Mouse (Mus musculus): ENCODE measurements at regions not wholly inside any gene's neighbourhood (a gene's known extent, or its start where the extent isn't known, plus 50 kb on each side); places are given as distances from the start of the nearest gene placed in this dataset.

DNA sequence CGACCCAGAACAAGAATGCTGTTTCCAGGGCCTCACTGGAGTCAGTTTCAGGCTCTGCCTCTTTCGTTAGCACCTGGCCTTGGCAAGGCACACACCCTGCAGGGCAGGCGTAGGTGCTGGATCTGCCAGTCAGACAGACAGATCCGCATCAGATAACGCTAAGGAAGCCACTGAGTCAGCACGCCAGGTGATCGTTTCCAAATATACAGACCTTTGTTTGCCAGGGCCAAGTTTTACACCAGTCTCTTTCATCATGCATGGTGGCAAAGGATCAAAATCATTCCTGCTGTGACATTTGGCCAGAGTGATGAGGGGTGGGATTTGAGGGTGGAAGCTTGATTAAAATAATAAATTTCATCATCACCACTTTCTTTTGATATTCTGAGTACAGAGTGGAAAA is 411.0 kb downstream of the Ofcc1 start:
- no peak for DNase-seq (ENCODE audit: low spot score)

DNA sequence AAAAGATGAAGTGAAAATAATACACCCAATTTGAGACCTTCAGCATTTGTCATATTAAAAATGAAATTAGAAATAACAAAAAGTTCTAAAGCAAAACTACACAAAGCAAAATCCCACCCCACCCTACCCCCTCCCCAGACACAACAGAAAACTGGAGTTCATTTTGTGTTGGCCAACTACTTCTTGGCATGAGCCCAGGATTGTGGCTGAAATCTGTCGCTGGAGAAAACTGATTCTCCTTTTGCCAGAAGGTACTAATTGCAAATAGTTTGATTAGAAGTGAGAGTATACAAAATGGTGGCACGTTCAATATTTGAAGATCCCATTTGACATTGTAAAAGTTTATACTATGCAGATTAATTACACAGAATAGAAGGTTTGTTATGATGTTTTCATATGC is 426.0 kb downstream of the Ofcc1 start:
- no peak for DNase-seq (ENCODE audit: low spot score)

DNA sequence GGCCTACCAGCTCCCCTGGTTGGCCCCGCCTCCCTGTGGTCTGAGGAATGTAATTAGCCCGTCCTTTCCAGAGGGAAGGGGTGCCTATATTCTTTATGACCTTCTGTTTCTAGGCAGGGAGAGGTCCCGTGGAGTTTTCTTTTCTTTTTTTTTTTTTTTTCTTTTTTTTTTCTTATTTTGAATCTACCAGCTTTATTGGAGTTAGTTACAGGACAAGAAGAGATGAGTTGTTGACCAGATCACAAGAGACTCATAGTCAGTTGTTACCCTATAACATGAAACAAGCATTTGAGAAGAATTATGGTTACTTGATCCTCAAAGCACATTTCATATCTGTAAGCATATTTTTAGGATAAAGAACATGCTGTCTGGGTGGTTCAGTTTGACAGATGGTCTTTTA is 429.8 kb downstream of the Ofcc1 start:
- no peak for DNase-seq (ENCODE audit: low spot score)

DNA sequence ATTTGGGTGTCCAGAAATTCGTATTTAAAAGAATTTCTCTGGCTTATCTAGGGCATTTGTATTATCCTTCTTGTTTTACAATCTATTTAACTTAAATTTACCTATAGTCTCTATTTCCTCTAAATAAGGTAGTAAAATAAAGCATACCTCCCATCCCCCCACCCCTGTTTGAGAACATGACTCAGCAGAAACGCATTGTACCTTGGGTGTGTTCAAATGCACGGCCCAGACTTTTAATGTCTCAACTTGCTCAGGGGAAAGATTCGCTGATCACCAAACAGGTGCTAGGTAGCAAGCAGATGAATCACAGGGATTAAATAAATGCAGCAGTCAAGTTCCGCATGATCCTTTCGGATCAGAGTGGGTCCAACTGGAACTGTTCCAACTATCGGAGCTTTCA is 432.7 kb downstream of the Ofcc1 start:
- DNase-seq (ENCODE audit: low spot score), result no peak

DNA sequence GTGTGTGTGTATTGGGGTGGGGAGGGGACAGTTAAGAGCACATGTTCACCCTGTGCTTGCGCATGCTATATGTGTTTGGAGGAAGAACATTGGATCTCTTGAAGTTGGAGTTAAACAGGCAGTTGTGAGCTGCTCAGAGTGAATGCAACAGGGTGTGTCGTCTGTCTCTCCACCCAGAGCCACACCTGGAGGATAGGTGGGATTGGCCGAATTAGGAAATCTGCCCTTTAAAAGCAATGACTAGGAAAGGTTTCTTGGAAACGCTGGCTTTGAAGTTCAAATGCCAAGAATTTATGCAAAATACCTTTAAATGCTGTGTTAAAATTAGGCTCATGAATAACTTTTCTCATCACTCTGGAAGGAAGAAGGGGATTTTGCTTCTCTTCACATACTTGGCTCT is 436.9 kb downstream of the Ofcc1 start:
- DNase-seq (ENCODE audit: low spot score), result no peak

DNA sequence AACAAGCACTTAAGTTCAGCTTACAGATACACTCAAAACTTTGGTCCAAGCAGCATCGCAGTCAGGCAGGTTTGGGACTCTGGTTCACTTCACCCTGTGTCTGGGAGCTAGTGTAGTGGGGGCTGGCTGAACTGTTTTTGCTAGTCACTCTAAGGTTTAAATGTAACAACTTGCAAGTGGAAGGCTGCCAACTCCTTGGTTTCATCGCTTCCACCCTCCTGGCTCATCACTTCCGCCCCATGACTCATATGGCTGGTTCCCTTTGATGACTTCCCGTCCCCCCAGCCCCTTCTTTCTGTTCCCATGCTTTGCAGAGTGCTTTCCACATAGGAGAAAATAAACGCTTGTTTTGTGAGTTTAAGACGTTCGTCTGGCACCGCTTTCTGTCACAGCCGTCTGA is 438.1 kb downstream of the Ofcc1 start:
- no peak for DNase-seq (ENCODE audit: low spot score)

DNA sequence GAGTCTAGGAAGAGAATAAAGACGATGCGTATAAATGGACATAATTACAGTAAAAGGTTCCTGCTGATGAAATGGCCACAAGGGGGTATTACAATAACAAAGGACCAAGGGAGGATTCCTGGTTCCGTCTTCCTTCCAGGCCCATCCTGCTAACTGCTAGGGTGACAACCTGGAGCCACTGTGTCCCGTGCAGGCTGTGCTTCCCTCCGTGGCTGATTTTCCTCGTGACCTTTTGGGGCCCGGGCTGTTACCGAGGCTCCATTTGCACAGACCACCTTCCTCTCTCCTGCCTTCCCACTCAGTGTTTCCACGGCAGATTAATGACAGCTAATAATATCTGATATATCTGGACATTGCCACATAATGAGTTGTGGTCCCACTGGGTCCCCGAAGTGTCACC is 453.5 kb downstream of the Ofcc1 start:
- no peak for DNase-seq (ENCODE audit: low spot score)

DNA sequence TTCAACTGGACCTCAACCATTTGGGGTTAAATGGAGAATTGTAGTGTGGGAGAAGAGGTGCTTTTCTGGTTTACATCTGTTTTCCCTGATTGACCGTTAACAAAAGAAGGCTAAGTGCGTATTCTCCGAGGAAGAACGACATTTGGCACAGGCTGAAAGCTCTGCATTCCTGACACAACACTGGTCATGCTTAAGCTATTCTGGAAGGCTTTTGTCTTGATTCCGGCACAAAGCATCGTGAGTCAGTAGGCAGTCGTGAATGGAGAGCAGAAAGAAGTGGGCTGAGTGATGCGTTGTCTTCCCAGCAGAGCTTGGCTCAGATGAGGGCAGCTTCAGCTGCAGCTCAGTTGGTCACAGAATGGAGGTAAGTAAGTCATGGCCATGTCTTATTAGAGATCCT is 457.0 kb downstream of the Ofcc1 start:
- DNase-seq (ENCODE audit: low spot score), result no peak

DNA sequence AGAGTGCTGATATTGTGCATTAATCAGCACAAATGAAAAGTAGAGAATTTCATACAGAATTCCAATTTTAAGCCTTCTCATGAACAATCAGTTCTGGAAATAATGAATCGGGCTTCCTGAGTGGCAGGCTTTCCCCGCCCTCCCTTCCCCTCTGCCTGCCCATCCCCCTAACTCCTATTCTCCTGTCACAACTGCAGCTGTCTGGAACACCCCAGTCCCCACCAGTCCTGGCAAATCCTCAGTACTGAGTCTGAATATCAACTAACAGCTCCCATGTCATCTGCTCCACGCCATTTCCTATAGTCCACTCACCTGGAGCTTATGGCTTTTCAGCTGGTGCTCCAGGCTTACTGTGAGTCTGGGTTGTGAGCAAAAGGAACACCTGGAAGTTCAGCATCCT is 457.9 kb downstream of the Ofcc1 start:
- DNase-seq (ENCODE audit: low spot score), result no peak

DNA sequence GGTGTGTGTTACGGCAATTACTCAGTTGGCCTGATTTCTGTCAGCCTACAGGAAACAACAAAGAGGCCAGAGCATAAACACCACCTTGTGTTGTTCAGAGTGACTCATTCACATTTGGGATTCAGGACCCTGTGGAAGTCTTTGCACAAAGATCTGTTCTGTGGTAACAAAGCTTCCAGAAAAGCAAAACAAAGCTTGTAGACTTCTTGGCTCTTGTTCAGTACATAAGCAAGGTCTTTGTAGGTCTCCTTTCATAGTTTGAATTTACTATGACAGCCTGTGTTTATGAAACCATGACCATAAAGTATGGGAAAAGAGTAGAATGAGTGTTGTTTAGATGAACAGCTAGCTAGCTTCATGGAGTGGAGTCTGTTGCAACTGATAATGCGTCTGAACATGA is 461.9 kb downstream of the Ofcc1 start:
- DNase-seq (ENCODE audit: low spot score), result no peak

DNA sequence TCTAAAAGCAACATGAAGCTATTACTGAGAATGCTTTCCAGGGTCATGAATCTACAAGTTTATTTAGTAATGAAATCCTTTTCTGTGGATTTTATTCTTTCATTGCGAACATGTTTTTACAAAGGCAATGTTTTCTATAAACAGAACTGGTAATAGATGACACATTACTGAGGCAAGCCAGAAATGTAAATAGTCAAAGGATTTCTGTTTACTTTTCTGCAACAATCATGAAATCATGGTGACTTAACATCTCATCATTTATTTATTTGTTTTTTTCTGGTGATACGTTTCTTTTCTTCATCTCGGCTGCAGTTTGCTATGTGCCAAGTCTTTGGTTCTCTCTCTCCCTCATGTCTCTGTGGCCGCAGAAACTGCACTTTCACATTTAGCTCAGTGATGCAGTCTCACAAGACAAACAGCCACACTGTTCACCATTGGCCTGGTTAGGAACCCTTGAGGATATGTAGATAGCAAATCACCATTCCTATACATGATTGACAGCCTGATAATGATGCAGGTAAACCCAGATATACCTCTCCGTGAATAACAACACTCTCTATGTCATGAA is 462.8 kb downstream of the Ofcc1 start:
- no peak for DNase-seq (ENCODE audit: low spot score)

DNA sequence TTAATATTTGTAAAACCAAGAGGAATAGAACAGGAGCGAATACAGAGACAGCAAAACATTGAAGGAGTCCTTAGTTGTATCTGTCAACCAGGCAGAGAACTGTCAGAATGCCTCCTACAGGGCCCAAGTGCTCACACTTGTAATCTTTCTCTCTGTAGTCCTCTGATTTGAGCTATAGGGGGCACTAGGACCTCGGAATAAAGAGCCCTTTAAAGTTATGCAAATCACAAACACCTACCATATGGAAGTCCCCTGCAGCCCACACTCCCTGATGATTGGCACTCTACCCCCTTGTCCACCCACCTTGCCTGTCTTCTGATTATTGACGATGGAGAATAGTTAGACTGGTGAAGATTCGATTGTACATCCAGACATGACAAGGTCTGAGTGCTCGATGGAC is 467.1 kb downstream of the Ofcc1 start:
- no peak for DNase-seq (ENCODE audit: low spot score)

DNA sequence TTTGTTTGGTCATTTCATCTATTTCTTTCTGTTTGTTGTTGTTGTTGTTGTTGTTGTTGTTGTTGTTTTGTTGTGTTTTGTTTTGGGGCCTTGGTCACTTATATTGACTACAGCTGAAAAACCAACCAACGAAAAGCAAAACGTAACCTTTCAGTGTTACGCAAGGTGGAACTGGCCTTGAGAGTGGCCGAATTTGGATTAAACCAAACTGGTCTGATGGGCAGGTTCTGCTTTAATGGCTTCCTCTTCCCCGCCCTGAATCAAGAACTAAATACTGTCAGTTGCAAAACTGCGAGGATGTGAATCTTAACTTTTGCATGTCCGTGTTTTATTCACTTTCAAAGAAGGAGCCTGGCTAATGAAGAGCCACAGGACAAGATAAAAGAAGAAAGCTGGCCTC is 480.2 kb downstream of the Ofcc1 start:
- no peak for DNase-seq (ENCODE audit: low spot score)

DNA sequence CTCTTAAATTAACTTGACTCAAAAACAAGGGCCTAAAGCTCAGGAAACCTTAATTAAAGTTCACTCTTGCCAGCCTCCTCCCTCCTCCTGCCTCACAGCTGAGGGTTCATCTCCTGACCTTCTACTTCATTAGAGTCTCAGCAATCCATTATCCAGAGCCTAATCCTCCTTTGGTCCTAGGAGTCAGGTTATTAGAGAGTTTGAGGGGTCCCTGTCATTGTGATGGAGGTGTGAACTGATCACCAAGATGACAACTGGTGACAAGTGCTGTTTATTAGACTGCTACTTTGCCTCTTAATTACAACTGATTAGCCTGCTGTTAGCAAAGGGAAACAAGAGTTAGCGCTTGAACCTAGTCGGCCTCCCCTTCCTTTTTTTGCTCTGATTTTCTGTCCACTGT is 481.1 kb downstream of the Ofcc1 start:
- no peak for DNase-seq (ENCODE audit: low spot score)

DNA sequence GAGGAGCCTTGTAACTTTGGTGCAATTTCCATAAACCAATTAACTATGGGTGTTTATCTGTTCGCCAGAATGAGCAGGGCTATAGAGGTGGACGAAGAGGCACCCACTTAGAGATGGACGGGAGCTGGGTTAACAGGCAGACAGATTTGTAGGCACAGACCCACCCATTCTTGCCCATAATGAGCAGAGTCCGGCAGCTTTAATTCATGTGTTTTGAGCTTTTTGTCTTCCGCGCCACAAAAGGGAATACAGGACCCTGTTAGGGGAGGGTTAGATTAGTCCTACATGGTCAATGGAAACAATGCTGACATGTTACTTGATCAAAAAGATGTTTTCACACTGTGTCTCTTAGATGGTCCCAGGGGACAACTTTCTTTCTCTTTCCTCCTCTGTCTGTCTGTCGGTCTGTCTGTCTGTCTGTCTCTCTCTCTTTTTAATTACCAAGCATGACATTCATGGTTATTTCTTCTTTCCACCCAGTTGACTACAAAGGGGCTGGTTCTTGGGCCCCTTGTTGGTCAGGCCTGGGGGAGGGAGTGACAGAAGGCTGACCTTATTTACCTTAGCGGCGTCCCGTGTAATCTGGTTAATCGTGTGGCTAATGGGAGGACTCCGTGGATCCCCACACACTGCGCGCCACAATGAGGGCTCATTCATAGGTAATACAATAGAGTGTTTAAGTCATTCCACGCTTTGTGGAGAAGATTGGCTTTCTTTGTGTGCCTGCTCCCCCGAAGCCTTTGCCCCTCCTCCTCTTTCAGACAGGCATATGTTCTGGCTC is 483.7 kb downstream of the Ofcc1 start:
- DNase-seq (ENCODE audit: low spot score), result no peak

DNA sequence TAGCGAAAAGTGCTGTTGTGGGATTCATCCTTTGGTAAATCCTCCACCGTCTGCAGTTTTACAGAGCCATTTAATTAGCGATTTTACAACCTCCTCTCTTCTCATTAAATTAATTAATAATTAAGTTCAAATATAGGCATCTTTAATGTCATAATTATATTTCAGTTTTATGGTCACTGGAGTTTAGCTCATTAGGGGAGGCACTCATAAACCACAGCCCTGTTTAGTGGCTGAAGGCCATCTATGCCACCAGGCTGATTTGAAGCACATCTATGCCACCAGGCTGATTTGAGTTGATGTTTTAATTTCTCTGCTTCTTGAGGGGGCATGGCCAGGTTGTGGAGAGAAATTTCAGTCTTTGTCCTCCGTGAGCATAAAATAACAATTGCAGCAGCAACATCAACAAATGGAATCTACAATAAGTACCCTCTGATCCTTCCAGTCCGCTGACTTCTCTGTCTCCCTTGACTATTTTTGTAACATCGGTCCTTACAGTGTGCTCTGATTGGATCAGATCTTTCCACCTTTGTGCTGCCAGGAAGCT is 508.9 kb downstream of the Ofcc1 start:
- no peak for DNase-seq (ENCODE audit: low spot score)

DNA sequence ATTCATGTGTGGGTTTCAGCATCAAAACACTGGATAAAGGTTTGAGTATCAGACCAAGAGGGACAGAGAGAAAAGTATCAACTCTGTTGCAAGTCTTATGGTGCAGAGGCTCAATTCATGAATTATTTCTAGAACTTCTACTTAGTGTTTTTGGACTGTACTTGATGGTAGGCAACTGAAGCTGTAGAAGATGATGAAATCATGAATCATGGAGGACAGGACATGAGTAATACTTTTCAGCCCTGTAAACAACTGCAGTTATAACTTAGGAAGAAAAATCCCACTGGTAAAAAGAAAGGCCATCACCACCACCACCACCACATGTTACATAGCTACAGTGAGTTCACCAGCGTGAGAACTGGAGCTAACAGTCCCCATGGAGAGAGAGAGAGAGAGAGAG is 511.9 kb downstream of the Ofcc1 start:
- DNase-seq (ENCODE audit: low spot score), result no peak

DNA sequence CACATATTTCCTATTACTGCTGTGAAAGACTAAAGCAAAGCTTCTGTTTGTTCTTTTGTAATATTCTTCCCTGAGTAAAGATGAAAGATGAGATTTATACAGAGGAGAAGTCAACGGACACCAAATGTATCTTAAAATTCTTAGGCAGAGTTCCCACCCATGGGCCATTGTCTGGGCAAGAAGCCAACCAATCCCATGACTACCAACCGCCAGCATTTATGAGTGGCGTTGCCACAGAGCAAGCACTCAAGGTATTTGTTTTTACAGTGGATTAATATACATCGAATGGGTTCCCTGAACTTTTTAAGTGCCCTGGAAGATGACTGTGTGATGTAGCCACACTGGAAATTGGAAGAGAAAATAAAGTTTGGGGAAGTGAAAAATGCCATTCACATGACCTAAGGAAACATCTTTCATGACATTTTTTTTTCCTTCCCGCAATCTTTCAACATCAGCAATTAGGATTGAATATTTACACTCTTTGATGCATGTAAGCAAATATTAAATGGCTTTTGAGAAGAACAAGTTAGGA is 525.1 kb downstream of the Ofcc1 start:
- DNase-seq (ENCODE audit: low spot score), result no peak

DNA sequence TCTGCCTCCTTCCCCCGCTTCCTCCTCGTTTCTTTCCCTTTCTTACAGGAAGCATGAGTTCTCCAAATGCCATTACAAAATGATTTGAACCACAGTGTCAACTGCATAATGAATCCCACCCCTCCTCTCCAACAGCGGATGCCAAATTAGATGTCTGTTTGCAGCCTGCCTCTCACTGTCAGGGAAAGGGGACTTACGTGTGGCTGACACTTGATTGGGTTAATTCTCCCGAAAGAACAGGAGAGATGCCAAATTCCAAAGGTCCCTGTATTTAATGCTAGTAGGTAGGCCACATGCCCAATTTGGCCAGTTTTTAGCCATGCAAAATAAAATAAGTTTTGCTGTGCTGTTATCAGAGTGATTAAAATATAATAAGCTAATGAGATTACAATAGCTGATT is 525.9 kb downstream of the Ofcc1 start:
- no peak for DNase-seq (ENCODE audit: low spot score)

DNA sequence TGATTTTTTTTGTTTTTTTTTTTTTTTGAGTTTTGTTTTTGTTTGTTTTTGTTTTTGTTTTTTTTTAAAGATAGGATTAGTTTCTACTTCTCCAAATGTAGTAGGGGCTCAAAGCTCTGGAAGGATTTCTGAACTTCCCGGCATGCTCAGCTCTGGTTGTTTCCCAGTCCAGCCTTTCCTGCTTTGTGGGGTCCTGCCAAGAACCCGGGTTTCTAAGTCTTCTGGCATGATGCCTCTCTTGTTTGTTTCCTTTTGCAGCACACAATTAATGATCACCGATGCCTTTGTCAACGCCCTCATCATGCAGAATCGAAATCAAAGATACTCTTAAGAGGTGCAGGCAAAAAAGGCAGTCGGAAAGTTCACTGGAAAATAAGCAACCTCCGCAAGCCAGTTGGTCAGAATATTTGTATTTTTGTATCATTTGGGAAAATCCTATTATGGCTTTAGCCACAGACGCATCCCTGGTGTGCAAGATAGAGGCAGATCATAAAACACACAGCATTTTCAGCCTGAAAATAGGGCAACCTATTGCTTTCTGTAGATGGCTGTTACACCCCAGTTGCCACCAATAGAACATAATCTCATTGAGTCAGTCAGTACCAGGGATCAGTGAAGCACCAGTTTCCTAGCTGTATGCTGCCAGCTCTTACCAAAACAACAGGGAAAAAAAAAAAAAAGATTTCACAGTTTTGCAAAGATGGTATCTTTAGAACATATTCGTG is 526.6 kb downstream of the Ofcc1 start:
- no peak for DNase-seq (ENCODE audit: low spot score)

DNA sequence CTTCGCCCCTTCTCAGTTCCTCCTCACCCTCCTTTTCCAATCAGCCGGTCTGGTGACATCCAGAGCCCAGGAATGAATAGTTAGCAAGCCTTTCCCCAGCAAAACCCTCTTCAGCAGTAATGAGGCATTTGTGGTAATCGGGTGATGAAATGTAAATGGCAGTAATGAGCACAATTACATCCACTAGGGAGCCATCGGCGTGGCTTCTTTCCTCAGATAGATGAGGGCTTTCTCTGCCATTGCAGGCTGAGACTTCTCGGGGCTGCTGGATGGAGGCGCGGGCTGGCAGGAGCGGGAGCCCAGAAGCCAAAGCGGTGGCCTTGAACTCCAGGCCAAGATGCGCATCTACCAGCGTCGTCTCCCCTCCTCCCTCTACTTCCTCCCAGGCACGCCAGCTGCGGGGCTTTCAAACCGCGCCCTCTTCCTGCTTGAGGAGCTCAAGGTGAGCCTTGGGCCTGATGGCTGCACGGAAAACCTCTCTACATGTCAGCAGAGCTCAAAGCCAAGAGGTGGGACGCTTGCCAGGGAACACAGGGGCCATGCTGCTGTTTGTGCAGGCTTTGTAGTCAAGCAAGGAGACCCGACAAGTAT is 537.2 kb downstream of the Ofcc1 start:
- peak; percentile 5 for DNase-seq (ENCODE audit: low spot score)

DNA sequence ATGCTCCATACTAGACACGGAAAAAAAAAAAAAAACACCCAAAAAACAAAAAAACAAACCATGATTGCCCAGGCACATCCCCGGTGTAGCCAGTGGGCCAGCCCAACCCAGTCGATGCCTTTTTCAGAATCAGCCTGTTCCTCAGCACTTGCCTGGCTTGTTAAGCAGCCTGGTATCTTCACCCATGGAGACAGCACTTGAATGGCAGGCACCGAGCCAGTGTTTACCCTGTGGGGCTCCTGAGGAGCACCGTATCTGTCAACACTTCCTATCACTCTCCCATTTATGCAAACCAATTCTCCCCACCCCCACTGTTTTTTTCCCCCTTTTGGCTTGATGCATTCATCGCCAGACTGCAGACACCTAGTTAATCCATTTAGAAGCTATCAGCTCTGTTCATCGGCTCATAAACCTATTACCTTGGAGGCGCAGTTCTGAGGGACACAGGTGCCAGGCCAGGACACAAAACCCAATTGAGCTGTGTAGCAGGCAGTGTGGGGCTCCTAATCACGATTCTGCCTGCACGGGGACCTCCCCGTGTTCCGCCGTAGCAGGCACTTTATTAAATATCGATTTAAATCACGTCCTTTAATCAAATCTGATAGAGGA is 537.8 kb downstream of the Ofcc1 start:
- DNase-seq (ENCODE audit: low spot score), result no peak
